Mouse (Mus musculus) thymus, adult 2 months (tissue): ENCODE data around the gene Agmo. TPM values are rescaled to one million over a fixed set of nuclear protein-coding genes. Genes with fewer than 3 reads are reported as not detected.

Experiments used
- DNase-seq: peaks from one replicate; pipeline ENCODE4 v3.0.0; 2021
- H3K27ac ChIP-seq: fragments of 200-500 bp; 2 replicates; pipeline ENCODE4 v1.5.1; 2012; ENCODE audit warnings: low read length, control low read depth; ENCODE audit not compliant: control insufficient read depth, insufficient read depth
- H3K27me3 ChIP-seq: fragments of 200-500 bp; 2 replicates; pipeline ENCODE4 v1.6.1; 2012; ENCODE audit warnings: mild to moderate bottlenecking, low read length, moderate library complexity, mixed read lengths; ENCODE audit not compliant: control insufficient read depth, insufficient read depth
- H3K36me3 ChIP-seq: fragments of 200-500 bp; 2 replicates; pipeline ENCODE4 v1.6.1; 2012; ENCODE audit warnings: mild to moderate bottlenecking, low read length, moderate library complexity; ENCODE audit not compliant: control insufficient read depth, insufficient read depth
- H3K4me1 ChIP-seq: fragments of 200-500 bp; replicated peaks from 2 replicates; pipeline ENCODE4 v1.6.1; 2012; ENCODE audit warnings: low read length; ENCODE audit not compliant: control insufficient read depth, insufficient read depth
- H3K4me3 ChIP-seq: fragments of 200-500 bp; 2 replicates; pipeline ENCODE4 v1.5.1; 2012; ENCODE audit warnings: mild to moderate bottlenecking, low read length, control low read depth, moderate library complexity; ENCODE audit not compliant: control insufficient read depth, insufficient read depth
- CTCF ChIP-seq: fragments of 200-500 bp; IDR thresholded peaks from 2 replicates; pipeline ENCODE4 v1.5.1; 2012; ENCODE audit warnings: mild to moderate bottlenecking, control low read depth, low read length, moderate library complexity, borderline replicate concordance; ENCODE audit not compliant: control insufficient read depth, poor library complexity, insufficient read depth; ENCODE audit errors: extremely low read depth
- POLR2A ChIP-seq: fragments of 200-500 bp; IDR thresholded peaks from 2 replicates; pipeline ENCODE4 v1.6.1; 2012; ENCODE audit warnings: mild to moderate bottlenecking, low read length, control low read depth, moderate library complexity; ENCODE audit not compliant: control insufficient read depth, poor library complexity, insufficient read depth; ENCODE audit errors: extremely low read depth
- WGBS: fragments of 180-500 bp; shearing (Covaris S2); methylation state at CpG from one replicate; pipeline ENCODE4 v1.1.7; 2018; 5-methylcytosine and 5-hydroxymethylcytosine counted together
- polyA plus RNA-seq: library from polyadenylated mRNA; depleted of rRNA; stranded (reverse); fragments of >200 nt; gene quantifications from 2 replicates; pipeline ENCODE4 v1.2.3, GENCODE M21; 2012

Agmo gene
- polyA plus RNA-seq, 1 experiment: 1.3 TPM

DNA sequence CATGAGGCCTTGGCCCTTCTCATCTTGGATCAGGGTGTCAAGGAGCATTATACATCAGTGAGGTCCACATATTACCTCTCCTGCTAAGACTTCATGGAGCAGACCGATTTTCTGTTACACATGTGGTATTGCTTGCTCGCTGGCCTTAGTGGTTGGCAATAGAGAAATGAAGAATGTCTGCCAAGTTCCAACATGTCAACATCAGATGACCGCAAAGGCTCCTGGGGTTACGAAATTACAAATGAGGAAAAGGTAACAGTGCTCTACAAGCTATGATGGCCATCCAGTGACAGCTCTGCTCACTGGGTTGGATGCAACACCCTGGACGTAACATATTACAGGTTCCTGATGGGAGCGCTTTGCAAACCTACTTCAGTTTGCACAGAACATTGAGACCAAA lies 161.1 kb downstream of the Agmo start:
- DNase-seq: no peak
- Histone ChIP-seq H3K27me3 (no peaks in the 10 kb centered on the region), H3K4me1 (no peaks in the 10 kb centered on the region), H3K36me3 (no peaks in the 10 kb centered on the region), H3K4me3 (no peak overlapping the region), H3K27ac (no peak overlapping the region)
- TF ChIP-seq POLR2A (no peak), CTCF (no peak)
- WGBS: 98% methylated on average over 6 of the region's 6 CpGs

DNA sequence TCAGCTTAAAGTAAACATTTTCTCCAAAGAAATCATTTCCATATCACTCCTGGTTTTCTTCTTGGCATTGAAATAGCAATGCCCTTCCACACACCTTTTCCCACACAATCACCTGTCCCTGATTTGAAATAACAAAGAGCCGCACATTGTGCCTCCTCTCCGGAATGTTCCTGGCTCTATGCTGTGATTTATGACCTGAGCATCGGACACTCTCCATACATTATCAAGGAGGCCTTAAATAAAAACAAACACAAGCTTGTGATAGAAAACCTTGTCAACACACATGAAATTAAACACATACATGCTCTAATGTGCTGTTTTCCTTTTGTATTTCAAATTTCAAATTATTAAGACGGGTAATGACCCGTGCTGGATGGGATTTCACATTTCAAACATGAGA lies 184.9 kb downstream of the Agmo start:
- Histone ChIP-seq H3K27ac (no peak overlapping the region), H3K36me3 (no peaks in the 10 kb centered on the region), H3K4me1 (no peaks in the 10 kb centered on the region), H3K27me3 (no peaks in the 10 kb centered on the region), H3K4me3 (no peak overlapping the region)
- no peak for TF ChIP-seq POLR2A
- TF ChIP-seq CTCF: no peak
- DNase-seq: no peak
- 92% methylated on average over 5 of the region's 5 CpGs for WGBS

GRCm38 (mm10) chr12:37426750-37427149 lies 185.3 kb downstream of the Agmo start:
- Histone ChIP-seq H3K27me3 (no peaks in the 10 kb centered on the region), H3K4me3 (no peak overlapping the region), H3K36me3 (no peaks in the 10 kb centered on the region), H3K4me1 (no peaks in the 10 kb centered on the region), H3K27ac (no peak overlapping the region)
- DNase-seq: no peak
- 91% methylated on average over 5 of the region's 5 CpGs for WGBS
- TF ChIP-seq CTCF (no peak), POLR2A (no peak)

DNA sequence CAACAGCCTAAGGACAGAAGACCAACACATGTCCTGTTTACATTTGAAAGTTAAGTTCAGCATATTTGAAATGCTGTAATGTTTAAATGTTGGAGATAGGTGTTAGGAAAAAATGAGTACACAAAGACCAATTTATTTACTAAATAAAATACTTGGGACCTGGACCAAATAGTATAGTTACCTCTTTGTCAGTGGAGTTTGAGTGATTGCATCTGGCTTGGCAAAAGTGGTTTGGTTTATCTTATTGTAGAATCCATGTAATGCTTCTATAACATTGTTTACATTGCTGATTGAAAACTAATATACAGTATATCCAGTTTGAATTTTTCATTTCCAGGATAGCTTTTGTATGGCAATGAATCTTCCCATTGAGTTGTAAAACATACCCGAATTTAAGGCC lies 193.0 kb downstream of the Agmo start:
- Histone ChIP-seq H3K27ac (no peak overlapping the region), H3K36me3 (no peaks in the 10 kb centered on the region), H3K27me3 (no peaks in the 10 kb centered on the region), H3K4me1 (no peaks in the 10 kb centered on the region), H3K4me3 (no peak overlapping the region)
- whole genome bisulfite sequencing: 88% methylated on average over 1 of the region's 1 CpGs
- no peak for TF ChIP-seq POLR2A
- no peak for TF ChIP-seq CTCF
- DNase-seq: no peak

GRCm38 (mm10) chr12:37442486-37443013 lies 201.1 kb downstream of the Agmo start:
- DNase-seq: no peak
- H3K36me3 ChIP-seq: no peaks in the 10 kb centered on the region
- H3K27me3 ChIP-seq: no peaks in the 10 kb centered on the region
- H3K4me1 ChIP-seq: no peaks in the 10 kb centered on the region
- no peak for TF ChIP-seq CTCF
- TF ChIP-seq POLR2A: no peak
- 85% methylated on average over 3 of the region's 3 CpGs for WGBS
- no peak overlapping the region for H3K27ac ChIP-seq
- no peak overlapping the region for H3K4me3 ChIP-seq

DNA sequence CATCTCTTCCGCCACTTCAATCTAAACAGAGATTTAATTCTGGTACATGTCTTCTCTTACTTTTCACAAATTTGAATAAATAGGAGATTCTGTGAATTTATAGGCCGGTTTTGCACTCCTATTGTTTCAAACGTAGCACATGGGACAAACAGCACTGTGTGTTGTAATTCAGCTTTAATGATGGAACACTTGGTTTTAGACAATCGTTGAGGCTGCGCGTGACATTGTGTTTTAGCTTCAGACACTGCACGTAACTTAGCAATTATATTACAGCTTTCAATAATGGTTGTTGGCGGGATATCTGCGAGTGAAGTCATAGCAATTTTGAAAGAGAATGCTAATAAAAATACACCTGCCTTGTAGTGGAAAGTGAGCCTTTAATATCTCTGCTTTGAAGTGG lies 203.8 kb downstream of the Agmo start:
- 96% methylated on average over 9 of the region's 9 CpGs for WGBS
- H3K4me1 ChIP-seq: no peaks in the 10 kb centered on the region

GRCm38 (mm10) chr12:37449597-37449996 lies 208.2 kb downstream of the Agmo start:
- no peak for TF ChIP-seq CTCF
- H3K36me3 ChIP-seq: no peaks in the 10 kb centered on the region
- 81% methylated on average over 2 of the region's 2 CpGs for whole genome bisulfite sequencing
- H3K27me3 ChIP-seq: no peaks in the 10 kb centered on the region
- H3K4me3 ChIP-seq: no peak overlapping the region
- no peaks in the 10 kb centered on the region for H3K4me1 ChIP-seq
- no peak overlapping the region for H3K27ac ChIP-seq
- no peak for DNase-seq

More for the DNA sequence above, 203.8 kb downstream of the Agmo start:
- no peak for DNase-seq
- TF ChIP-seq POLR2A: no peak
- no peak for TF ChIP-seq CTCF
- no peak overlapping the region for H3K27ac ChIP-seq
- no peak overlapping the region for H3K4me3 ChIP-seq
- H3K36me3 ChIP-seq: no peaks in the 10 kb centered on the region
- H3K27me3 ChIP-seq: no peaks in the 10 kb centered on the region
